Mouse (Mus musculus): ENCODE data around the gene Sycp3. TPM values are rescaled to one million over a fixed set of nuclear protein-coding genes. Genes with fewer than 3 reads are reported as not detected.

Gene Sycp3
- 0.43 TPM in 1 of 2 replicates, not detected in the other for polyA plus RNA-seq (2014; fragmentation: Nextera tagmentation; extraction: Ambion mirVana)

GRCm38 (mm10) chr10:88459502-88459992 is at the start of gene Sycp3:
Gene Sycp3, plus strand, starts transcription at chr10:88459569.
- Histone ChIP-seq H3K36me3 (replicated peaks; ENCODE audit: control insufficient read depth, insufficient read depth, low read depth, low read length) (no peaks in the 10 kb centered on the region), H3K27me3 (ENCODE audit: control insufficient read depth, insufficient read depth, low read length) (no peaks in the 10 kb centered on the region), H3K9me3 (replicated peaks; ENCODE audit: control insufficient read depth, low read length) (no peaks in the 10 kb centered on the region), H3K4me1 (ENCODE audit: control insufficient read depth, insufficient read depth, low read length) (no peaks in the 10 kb centered on the region), H3K27ac (replicated peaks; ENCODE audit: low read depth, low read length) (no peak within 1 kb of the TSS), H3K9ac (replicated peaks; ENCODE audit: low read length) (no peak within 1 kb of the TSS), H3K4me2 (ENCODE audit: low read depth, low read length) (no peak within 1 kb of the TSS), H3K4me3 (ENCODE audit: low read depth, low read length) (no peak within 1 kb of the TSS)
- 80% methylated on average over 33 of the region's 33 CpGs for WGBS
- ATAC-seq (replicated peaks; ENCODE audit: insufficient number of reproducible peaks, low FRiP score, low TSS enrichment, low read depth) = 0 out of 2 replicates have a peak, but pooled peaks have one; percentile 18
- DNase-seq (ENCODE audit: low spot score) = no peak

GRCm38 (mm10) chr10:88409751-88410150 is 49.6 kb upstream of the Sycp3 start:
- DNase-seq (ENCODE audit: low spot score) = no peak
- Histone ChIP-seq H3K4me3 (ENCODE audit: low read depth, low read length) (no peak overlapping the region), H3K4me1 (ENCODE audit: control insufficient read depth, insufficient read depth, low read length) (no peaks in the 10 kb centered on the region), H3K4me2 (ENCODE audit: low read depth, low read length) (no peak overlapping the region), H3K36me3 (replicated peaks; ENCODE audit: control insufficient read depth, insufficient read depth, low read depth, low read length) (no peaks in the 10 kb centered on the region), H3K9me3 (replicated peaks; ENCODE audit: control insufficient read depth, low read length) (no peaks in the 10 kb centered on the region), H3K27me3 (ENCODE audit: control insufficient read depth, insufficient read depth, low read length) (no peaks in the 10 kb centered on the region), H3K27ac (replicated peaks; ENCODE audit: low read depth, low read length) (no peak overlapping the region), H3K9ac (replicated peaks; ENCODE audit: low read length) (no peak overlapping the region)
- ATAC-seq (replicated peaks; ENCODE audit: insufficient number of reproducible peaks, low FRiP score, low TSS enrichment, low read depth) = no peak
- 73% methylated on average over 2 of the region's 2 CpGs for WGBS

DNA sequence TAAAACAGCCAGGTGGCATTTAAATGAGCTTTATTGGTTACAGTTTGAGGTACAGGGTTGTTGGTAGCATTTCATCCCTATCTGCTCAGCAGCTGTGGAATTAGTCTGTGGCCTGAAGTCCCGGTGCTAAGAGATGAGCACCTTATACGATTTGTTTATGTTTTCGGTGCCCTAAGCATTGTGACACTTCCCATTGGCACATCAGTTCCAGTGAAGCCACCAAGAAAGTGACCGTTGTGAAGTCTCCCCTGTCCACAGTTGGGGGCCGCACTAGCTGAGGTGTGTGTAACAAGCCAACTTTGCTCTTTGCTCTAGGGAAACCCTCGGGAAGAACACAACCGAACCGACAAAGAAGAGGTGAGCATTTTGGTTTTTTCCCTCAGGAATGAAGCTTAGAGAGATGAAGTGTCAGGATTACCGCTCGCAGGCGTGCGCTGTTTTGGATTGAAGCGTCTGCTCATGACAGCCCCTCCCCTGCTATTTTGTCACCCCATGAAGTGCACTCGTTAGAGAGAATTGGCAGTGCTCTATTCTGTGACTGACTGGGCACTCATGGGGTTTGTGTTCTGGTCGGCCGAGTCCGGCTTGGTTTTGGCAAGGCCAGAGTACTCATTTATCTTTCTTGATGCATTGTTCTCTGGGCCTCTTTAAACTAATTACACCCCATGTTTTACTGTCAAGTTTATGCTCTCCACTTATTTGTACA is 46.9 kb upstream of the Sycp3 start:
- H3K27me3 ChIP-seq (ENCODE audit: control insufficient read depth, insufficient read depth, low read length) = no peaks in the 10 kb centered on the region
- H3K4me1 ChIP-seq (ENCODE audit: control insufficient read depth, insufficient read depth, low read length) = no peaks in the 10 kb centered on the region
- no peak overlapping the region for H3K27ac ChIP-seq (replicated peaks; ENCODE audit: low read depth, low read length)
- no peak overlapping the region for H3K9ac ChIP-seq (replicated peaks; ENCODE audit: low read length)
- no peak overlapping the region for H3K4me3 ChIP-seq (ENCODE audit: low read depth, low read length)
- DNase-seq (ENCODE audit: low spot score) (no peak), ATAC-seq (replicated peaks; ENCODE audit: insufficient number of reproducible peaks, low FRiP score, low TSS enrichment, low read depth) (no peak)
- 81% methylated on average over 17 of the region's 17 CpGs for WGBS
- H3K9me3 ChIP-seq (replicated peaks; ENCODE audit: control insufficient read depth, low read length) = no peaks in the 10 kb centered on the region
- H3K4me2 ChIP-seq (ENCODE audit: low read depth, low read length) = no peak overlapping the region
- H3K36me3 ChIP-seq (replicated peaks; ENCODE audit: control insufficient read depth, insufficient read depth, low read depth, low read length) = no peaks in the 10 kb centered on the region

- H3K9me3 ChIP-seq (replicated peaks; ENCODE audit: control insufficient read depth, low read length) = no peaks in the 10 kb centered on the region
- H3K4me2 ChIP-seq (ENCODE audit: low read depth, low read length) = no peak overlapping the region
- H3K9ac ChIP-seq (replicated peaks; ENCODE audit: low read length) = no peak overlapping the region
- H3K4me1 ChIP-seq (ENCODE audit: control insufficient read depth, insufficient read depth, low read length) = no peaks in the 10 kb centered on the region
- H3K36me3 ChIP-seq (replicated peaks; ENCODE audit: control insufficient read depth, insufficient read depth, low read depth, low read length) = no peaks in the 10 kb centered on the region
- ATAC-seq (replicated peaks; ENCODE audit: insufficient number of reproducible peaks, low FRiP score, low TSS enrichment, low read depth) = no peak
- no peak for DNase-seq (ENCODE audit: low spot score)
- no peaks in the 10 kb centered on the region for H3K27me3 ChIP-seq (ENCODE audit: control insufficient read depth, insufficient read depth, low read length)
- no peak overlapping the region for H3K4me3 ChIP-seq (ENCODE audit: low read depth, low read length)
- WGBS = 93% methylated on average over 5 of the region's 5 CpGs
- H3K27ac ChIP-seq (replicated peaks; ENCODE audit: low read depth, low read length) = no peak overlapping the region
These were observed 41.7 kb upstream of the Sycp3 start for GRCm38 (mm10) chr10:88417686-88418085.

GRCm38 (mm10) chr10:88420141-88420541 is 39.2 kb upstream of the Sycp3 start:
- ATAC-seq (replicated peaks; ENCODE audit: insufficient number of reproducible peaks, low FRiP score, low TSS enrichment, low read depth) (no peak), DNase-seq (ENCODE audit: low spot score) (no peak)
- WGBS = 72% methylated on average over 11 of the region's 11 CpGs
- Histone ChIP-seq H3K4me1 (ENCODE audit: control insufficient read depth, insufficient read depth, low read length) (no peaks in the 10 kb centered on the region), H3K4me3 (ENCODE audit: low read depth, low read length) (no peak overlapping the region), H3K36me3 (replicated peaks; ENCODE audit: control insufficient read depth, insufficient read depth, low read depth, low read length) (no peaks in the 10 kb centered on the region), H3K27me3 (ENCODE audit: control insufficient read depth, insufficient read depth, low read length) (no peaks in the 10 kb centered on the region), H3K9ac (replicated peaks; ENCODE audit: low read length) (no peak overlapping the region), H3K27ac (replicated peaks; ENCODE audit: low read depth, low read length) (no peak overlapping the region), H3K4me2 (ENCODE audit: low read depth, low read length) (no peak overlapping the region), H3K9me3 (replicated peaks; ENCODE audit: control insufficient read depth, low read length) (no peaks in the 10 kb centered on the region)

DNA sequence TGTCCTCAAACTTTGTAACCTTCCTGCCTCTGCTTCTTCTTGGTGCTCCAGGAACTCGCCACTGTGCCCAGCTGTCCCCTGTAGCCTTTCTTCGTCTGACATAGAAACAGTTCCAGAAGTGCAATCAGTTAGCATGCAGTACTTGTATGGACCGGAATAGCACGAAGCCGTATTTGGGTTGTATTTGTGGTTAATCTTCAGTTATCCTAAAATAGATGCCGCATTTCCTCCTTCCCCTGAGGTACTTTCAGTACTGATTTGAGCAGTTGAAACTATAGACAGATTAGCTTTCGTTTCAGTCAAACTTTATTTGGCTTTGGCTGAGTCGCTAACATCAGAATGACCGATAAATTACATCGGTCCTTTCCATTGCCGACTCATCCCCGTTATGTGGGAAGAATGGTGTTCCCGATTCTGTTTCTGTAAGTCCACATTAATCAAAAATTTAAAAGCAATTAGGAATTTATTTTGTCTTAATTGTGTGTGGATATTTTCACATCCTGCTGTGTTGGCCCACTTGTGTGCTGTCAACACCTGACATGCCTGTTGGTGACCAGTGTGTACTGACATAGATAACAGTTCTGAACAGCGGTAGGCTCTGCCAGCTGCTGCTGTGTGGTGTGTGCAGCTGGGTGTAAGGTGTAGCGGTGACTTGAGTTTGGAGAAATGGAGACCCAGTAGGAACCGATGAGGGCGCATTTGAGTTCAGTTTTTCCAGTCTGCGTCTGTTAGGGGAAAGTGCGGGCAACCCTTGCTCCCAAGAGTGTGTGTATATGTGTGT is 38.5 kb upstream of the Sycp3 start:
- no peaks in the 10 kb centered on the region for H3K9me3 ChIP-seq (replicated peaks; ENCODE audit: control insufficient read depth, low read length)
- H3K9ac ChIP-seq (replicated peaks; ENCODE audit: low read length) = no peak overlapping the region
- H3K4me2 ChIP-seq (ENCODE audit: low read depth, low read length) = no peak overlapping the region
- H3K36me3 ChIP-seq (replicated peaks; ENCODE audit: control insufficient read depth, insufficient read depth, low read depth, low read length) = no peaks in the 10 kb centered on the region
- no peak overlapping the region for H3K27ac ChIP-seq (replicated peaks; ENCODE audit: low read depth, low read length)
- ATAC-seq (replicated peaks; ENCODE audit: insufficient number of reproducible peaks, low FRiP score, low TSS enrichment, low read depth) = no peak
- no peak for DNase-seq (ENCODE audit: low spot score)
- H3K27me3 ChIP-seq (ENCODE audit: control insufficient read depth, insufficient read depth, low read length) = no peaks in the 10 kb centered on the region
- 92% methylated on average over 19 of the region's 19 CpGs for WGBS
- H3K4me3 ChIP-seq (ENCODE audit: low read depth, low read length) = no peak overlapping the region
- H3K4me1 ChIP-seq (ENCODE audit: control insufficient read depth, insufficient read depth, low read length) = no peaks in the 10 kb centered on the region

GRCm38 (mm10) chr10:88426158-88426816 is 33.1 kb upstream of the Sycp3 start:
- H3K36me3 ChIP-seq (replicated peaks; ENCODE audit: control insufficient read depth, insufficient read depth, low read depth, low read length) = no peaks in the 10 kb centered on the region
- 95% methylated on average over 2 of the region's 2 CpGs for WGBS
- H3K4me3 ChIP-seq (ENCODE audit: low read depth, low read length) = no peak overlapping the region
- no peak overlapping the region for H3K9ac ChIP-seq (replicated peaks; ENCODE audit: low read length)
- H3K4me1 ChIP-seq (ENCODE audit: control insufficient read depth, insufficient read depth, low read length) = no peaks in the 10 kb centered on the region
- H3K27me3 ChIP-seq (ENCODE audit: control insufficient read depth, insufficient read depth, low read length) = no peaks in the 10 kb centered on the region
- H3K27ac ChIP-seq (replicated peaks; ENCODE audit: low read depth, low read length) = no peak overlapping the region
- DNase-seq (ENCODE audit: low spot score) (peak; percentile 80), ATAC-seq (replicated peaks; ENCODE audit: insufficient number of reproducible peaks, low FRiP score, low TSS enrichment, low read depth) (no peak)
- no peaks in the 10 kb centered on the region for H3K9me3 ChIP-seq (replicated peaks; ENCODE audit: control insufficient read depth, low read length)
- H3K4me2 ChIP-seq (ENCODE audit: low read depth, low read length) = no peak overlapping the region
